Mouse (Mus musculus) fibroblast of lung, adult 2 months (primary cell): ENCODE measurements around the gene 2310061I04Rik.

Experiments
- DNase-seq: peaks from one replicate; pipeline ENCODE4 v3.0.0-alpha.2; 2011; ENCODE audit warnings: low read depth

The 2310061I04Rik gene

GRCm38 (mm10) chr17:35915538-35916296, 18.5 kb upstream of the 2310061I04Rik start:
- DNase-seq = no peak

- DNase-seq = no peak
These were observed 17.7 kb upstream of the 2310061I04Rik start for GRCm38 (mm10) chr17:35914975-35915374.

- peak; percentile 68 for DNase-seq
These were observed 12.7 kb upstream of the 2310061I04Rik start, which contains the start of gene Atat1 for GRCm38 (mm10) chr17:35909919-35910369. Gene Atat1, minus strand, starts transcription at chr17:35910075.

- DNase-seq = no peak
These were observed 12.1 kb upstream of the 2310061I04Rik start for GRCm38 (mm10) chr17:35909186-35909918.

GRCm38 (mm10) chr17:35907609-35908008, 10.4 kb upstream of the 2310061I04Rik start:
- DNase-seq = no peak

GRCm38 (mm10) chr17:35905587-35905986, 8.4 kb upstream of the 2310061I04Rik start:
- no peak for DNase-seq

- DNase-seq = no peak
These were observed 6.7 kb upstream of the 2310061I04Rik start for GRCm38 (mm10) chr17:35903992-35904355.

- peak; percentile 89 for DNase-seq
These were observed 6.2 kb upstream of the 2310061I04Rik start for GRCm38 (mm10) chr17:35903343-35903991.

- no peak for DNase-seq
These were observed 3.4 kb upstream of the 2310061I04Rik start for GRCm38 (mm10) chr17:35900636-35901035.

GRCm38 (mm10) chr17:35897644-35898573, 678 bp upstream of the 2310061I04Rik start:
- DNase-seq = no peak

- no peak for DNase-seq
These were observed 9.5 kb downstream of the 2310061I04Rik start for GRCm38 (mm10) chr17:35887725-35888124.

GRCm38 (mm10) chr17:35883777-35884176, 13.5 kb downstream of the 2310061I04Rik start:
- no peak for DNase-seq

GRCm38 (mm10) chr17:35882924-35883323, 14.3 kb downstream of the 2310061I04Rik start:
- DNase-seq = no peak

GRCm38 (mm10) chr17:35879245-35880057, 17.8 kb downstream of the 2310061I04Rik start, which contains the start of gene Dhx16:
Gene Dhx16, plus strand, starts transcription at chr17:35879819.
- DNase-seq = peak; percentile 94

- no peak for DNase-seq
These were observed 22.5 kb downstream of the 2310061I04Rik start for GRCm38 (mm10) chr17:35874721-35875120.

GRCm38 (mm10) chr17:35873774-35874519, 23.3 kb downstream of the 2310061I04Rik start:
- DNase-seq = no peak

- no peak for DNase-seq
These were observed 26.1 kb downstream of the 2310061I04Rik start for GRCm38 (mm10) chr17:35870884-35871696.

- DNase-seq = no peak
These were observed 26.9 kb downstream of the 2310061I04Rik start for GRCm38 (mm10) chr17:35870151-35870883.
